Mouse (Mus musculus) urinary bladder, adult 18-20 months (tissue): ENCODE measurements around the gene H1fx.
"Not testable (repeated sequence)": the region's sequence is repeated elsewhere in the genome, so short reads cannot be mapped to it uniquely, and the experiment has no call there.

Source experiments
- DNase-seq, 2 experiments: peaks; one replicate each; pipeline ENCODE4 v3.0.0; 2022; ENCODE audit warnings: low spot score in 2 of 2, mixed read lengths in 2 of 2

H1fx gene

DNA sequence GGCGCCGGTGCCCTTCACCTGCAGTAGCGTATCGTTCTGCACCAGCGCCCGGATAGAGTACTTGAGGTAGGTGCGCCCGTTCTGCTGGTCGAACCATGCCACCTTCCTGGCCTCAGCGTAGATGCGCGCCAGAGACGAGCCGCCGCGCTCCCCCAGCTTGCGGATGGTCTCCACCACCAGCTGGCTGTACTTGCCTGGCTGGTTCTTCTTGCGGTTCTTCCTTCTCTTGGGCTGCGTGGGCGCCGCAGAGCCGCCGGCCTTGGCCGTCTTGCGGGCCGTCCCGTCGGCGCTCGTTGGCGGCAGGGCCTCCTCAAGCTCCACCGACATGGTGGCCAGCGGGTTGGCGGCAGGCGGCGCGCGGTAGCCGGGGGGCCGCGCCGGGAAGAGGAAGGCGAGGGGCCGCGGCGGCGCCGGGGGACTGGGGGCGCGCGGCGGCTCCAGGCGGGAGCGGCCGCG, 379 bp downstream of the H1fx start:
- peak in 1 of 2 experiments; percentile 42 for DNase-seq

DNA sequence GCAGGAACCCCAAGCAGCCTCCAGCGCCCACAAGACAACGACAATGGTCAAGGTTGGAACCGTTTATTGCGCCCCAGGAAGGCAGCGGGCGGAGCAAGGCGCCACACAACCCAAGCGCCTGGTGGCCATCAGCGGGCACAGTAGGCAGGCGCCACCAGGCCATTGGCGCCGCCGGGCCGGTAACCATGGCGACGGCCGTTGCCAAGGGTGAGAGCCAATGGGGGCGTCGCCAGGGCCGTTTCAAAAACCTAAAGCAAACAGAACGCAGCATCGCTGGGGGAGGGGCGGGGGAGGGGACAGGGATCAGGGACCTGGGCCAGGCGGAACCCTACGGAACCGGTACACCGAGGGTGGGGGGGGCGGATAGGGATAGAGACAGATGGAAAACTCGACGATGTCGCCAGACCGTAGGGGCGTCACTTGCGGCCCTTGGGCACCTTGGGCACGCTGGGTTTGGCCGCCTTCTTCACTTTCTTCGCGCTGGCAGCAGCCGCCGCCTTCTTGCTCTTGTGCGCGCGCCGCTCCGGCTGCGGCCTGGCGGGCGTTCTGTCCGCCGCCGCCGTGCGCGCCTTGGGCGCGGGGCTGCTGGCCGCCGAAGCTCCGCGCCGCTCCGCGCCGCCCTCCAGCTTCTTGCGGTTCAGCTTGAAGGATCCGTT, 935 bp downstream of the H1fx start:
- DNase-seq = no peak

DNA sequence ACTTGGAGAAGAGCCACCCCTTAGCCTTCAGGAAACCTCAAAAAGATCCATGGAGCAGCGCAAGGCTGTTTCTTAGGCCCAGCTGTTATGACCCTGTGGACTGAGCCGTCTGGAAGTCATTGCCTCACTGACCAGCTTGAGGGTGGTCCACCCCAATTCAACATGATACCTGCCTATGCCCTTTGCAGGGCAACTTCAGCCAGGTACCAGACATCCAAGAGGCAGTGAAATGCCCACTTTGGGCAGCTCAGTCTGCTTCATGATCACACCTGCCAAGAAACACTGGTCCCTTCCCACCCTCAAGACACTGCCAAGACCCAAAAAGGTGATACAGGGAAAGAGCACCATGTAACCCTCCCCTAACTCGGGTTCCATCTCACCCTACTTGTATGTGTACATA, 1.7 kb downstream of the H1fx start:
- no peak for DNase-seq

DNA sequence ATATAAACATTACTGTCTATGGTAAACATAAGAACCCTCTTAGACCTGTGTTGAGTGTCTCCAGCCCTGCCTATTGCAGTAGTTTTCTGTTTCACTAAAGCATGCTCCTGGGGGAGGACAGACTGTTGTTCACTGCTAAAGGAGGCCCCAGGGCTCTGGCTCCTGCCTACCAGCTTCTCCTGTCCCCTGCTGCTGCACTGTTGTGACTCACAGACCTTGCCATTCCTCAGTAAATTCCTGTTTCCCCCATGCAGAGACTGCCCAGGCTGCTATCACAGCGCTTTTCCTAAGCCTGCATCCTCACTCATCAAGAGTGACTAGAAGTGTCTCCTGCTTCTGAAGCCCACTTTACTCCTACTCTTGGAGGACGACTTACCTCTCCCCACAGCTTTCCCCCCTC, 11.4 kb downstream of the H1fx start:
- no peak for DNase-seq

DNA sequence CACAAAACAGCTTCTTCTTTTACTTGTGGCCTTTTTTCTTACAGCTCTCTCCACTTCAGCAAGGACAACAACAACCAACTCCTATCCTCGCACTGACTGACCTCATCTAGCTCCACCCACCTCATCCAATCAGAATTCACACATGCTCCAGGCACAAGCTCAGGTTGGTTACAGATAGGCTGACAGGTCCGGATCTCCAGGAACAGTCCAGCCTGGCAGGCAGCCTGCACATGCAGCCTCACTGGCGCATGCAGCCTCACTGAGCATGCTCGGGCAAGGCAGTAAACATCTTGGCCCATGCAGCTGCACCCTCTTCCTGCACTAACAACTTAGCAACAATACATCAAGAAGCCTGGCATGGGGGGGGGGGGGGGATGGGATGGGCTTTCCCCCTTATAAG, 19.0 kb downstream of the H1fx start:
- DNase-seq = not testable (repeated sequence)

DNA sequence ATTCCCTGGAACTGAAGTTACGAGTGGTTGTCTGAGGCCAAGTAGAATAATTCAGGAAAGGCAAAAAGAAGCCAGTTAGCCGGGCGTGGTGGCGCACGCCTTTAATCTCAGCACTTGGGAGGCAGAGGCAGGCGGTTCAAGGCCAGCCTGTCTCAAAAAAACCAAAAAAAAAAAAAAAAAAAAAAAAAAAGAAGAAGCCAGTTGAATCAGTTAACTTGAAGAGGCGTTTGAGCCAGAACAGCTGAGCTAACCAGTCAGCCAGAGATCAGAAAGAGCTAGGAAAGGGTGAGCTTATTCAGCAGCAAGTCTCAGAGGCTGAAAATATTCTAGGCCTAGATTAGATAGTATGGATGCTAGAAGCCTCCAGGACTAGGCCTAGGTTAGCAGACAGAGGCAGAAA, 39.3 kb downstream of the H1fx start:
- DNase-seq = no peak

DNA sequence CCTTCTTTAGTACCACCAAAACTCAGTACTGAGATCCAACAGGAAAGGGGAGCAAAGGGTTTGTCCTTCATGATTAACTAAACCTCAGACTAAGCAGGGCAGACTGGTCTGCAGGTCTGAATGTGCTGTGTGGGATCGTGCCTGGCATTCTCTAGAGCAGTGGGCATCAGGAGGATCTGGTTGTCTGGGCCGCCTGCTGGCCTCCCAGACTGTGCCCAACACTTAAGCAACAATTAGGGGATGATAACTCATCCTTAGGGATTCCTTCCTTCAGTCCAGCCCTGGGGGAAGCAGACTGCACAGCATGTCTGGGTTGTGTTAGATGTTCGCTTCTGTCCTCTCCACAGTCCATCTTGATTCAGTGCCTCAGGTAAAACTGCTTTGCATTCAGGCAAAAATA, 42.5 kb downstream of the H1fx start:
- no peak for DNase-seq

DNA sequence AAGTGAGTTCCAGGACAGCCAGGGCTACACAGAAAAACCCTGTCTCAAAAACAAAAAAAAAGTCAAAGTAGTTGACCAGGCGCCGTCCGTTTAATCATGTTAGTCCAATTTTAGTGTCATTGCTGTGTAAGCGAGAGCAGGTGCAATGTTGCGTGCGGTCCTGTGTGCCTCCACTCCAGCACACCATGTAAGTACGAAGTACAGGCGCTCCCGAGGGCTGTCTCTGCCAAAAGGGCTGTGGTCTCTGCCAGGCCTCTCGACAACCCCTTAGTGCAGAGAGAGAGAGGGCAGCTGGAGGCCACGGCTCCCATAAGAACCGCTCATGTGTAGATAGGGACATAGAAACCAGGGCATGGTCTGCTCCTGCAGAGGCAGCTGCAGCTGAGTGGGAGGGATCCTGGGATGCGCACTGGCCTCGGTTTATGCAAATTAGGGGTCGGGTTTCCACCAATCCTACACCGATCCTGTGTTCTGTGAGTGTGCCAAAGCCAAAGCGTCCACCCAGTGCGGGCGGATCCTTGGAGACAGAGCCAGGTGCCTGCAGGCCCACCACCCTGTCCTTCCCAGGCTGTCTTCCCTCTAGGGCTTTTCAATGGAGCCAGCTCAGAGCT, 44.2 kb downstream of the H1fx start:
- DNase-seq = no peak

DNA sequence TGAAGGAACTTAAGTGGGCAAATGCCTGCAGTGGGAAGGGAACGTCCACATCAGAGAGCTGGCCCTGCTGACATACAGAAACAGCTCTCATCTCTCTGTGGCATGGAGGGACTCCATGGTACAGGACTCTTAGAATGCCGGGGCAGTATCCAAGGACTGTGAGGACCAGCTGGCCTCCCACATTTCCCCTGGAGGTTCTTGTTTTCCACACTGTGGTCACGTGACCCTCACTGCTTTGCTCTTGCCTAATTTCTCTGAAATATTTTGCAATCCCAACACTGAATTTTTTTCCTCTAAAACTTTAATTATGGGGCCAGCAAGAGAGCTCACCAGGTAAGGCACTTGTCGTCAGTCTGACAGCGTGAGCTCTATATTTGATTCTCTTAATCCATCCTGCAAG, 46.4 kb downstream of the H1fx start:
- DNase-seq = no peak
